Mouse (Mus musculus) lung, postnatal 14 days (tissue): ENCODE measurements at regions not wholly inside any gene's neighbourhood (a gene's known extent, or its start where the extent isn't known, plus 50 kb on each side); places are given as distances from the start of the nearest gene placed in this dataset.

Experiments used
- DNase-seq: peaks from one replicate; pipeline ENCODE4 v3.0.0; 2021

GRCm38 (mm10) chr4:29135685-29136385 lies 322.9 kb downstream of the Epha7 start:
- DNase-seq: no peak

GRCm38 (mm10) chr4:29138771-29139301 lies 325.9 kb downstream of the Epha7 start:
- no peak for DNase-seq

GRCm38 (mm10) chr4:29143415-29143814 lies 330.5 kb downstream of the Epha7 start:
- no peak for DNase-seq

GRCm38 (mm10) chr4:29145242-29145641 lies 332.3 kb downstream of the Epha7 start:
- no peak for DNase-seq

- DNase-seq: no peak
These were observed 339.4 kb downstream of the Epha7 start for GRCm38 (mm10) chr4:29152134-29152867.

GRCm38 (mm10) chr4:29182494-29182893 lies 369.6 kb downstream of the Epha7 start:
- DNase-seq: no peak

- DNase-seq: no peak
These were observed 370.5 kb downstream of the Epha7 start for GRCm38 (mm10) chr4:29183411-29183810.

GRCm38 (mm10) chr4:29183818-29184217 lies 370.9 kb downstream of the Epha7 start:
- DNase-seq: no peak

GRCm38 (mm10) chr4:29200976-29201375 lies 388.0 kb downstream of the Epha7 start:
- DNase-seq: no peak
